Mouse (Mus musculus) forebrain, embryonic 12.5 days (tissue): Measurements from ENCODE around the gene Gm49425. TPM values are rescaled to one million over a fixed set of nuclear protein-coding genes. Genes with fewer than 3 reads are reported as not detected.

Experiments used
- ATAC-seq: fragments of 200-750 bp; cut with Nextera tagmentation; 2 replicates; pipeline ENCODE4 v1.8.0; 2017; ENCODE audit warnings: moderate TSS enrichment; ENCODE audit not compliant: low FRiP score
- H3K27ac ChIP-seq: fragments of 300-500 bp; sonication (generic); 2 replicates; pipeline ENCODE4 v1.5.1; 2016; ENCODE audit warnings: mild to moderate bottlenecking
- H3K27me3 ChIP-seq: fragments of 300-500 bp; sonication (generic); 2 replicates; pipeline ENCODE4 v1.6.1; 2016; ENCODE audit warnings: mild to moderate bottlenecking
- H3K36me3 ChIP-seq: fragments of 300-500 bp; sonication (generic); replicated peaks from 2 replicates; pipeline ENCODE4 v1.6.1; 2016; ENCODE audit warnings: mild to moderate bottlenecking
- H3K4me1 ChIP-seq: fragments of 300-500 bp; sonication (generic); 2 replicates; pipeline ENCODE4 v1.6.1; 2016
- H3K4me2 ChIP-seq: fragments of 300-500 bp; sonication (generic); 2 replicates; pipeline ENCODE4 v1.6.1; 2016; ENCODE audit warnings: mild to moderate bottlenecking, moderate library complexity
- H3K4me3 ChIP-seq: fragments of 300-500 bp; sonication (generic); replicated peaks from 2 replicates; pipeline ENCODE4 v1.5.1; 2016; ENCODE audit warnings: mild to moderate bottlenecking
- H3K9ac ChIP-seq: fragments of 300-500 bp; sonication (generic); 2 replicates; pipeline ENCODE4 v1.6.1; 2016; ENCODE audit warnings: mild to moderate bottlenecking
- H3K9me3 ChIP-seq: fragments of 300-500 bp; sonication (generic); 2 replicates; pipeline ENCODE4 v1.6.1; 2016
- WGBS: fragments of 180-500 bp; shearing (Covaris S2); methylation state at CpG from one replicate; pipeline ENCODE4 v1.1.7; 2016; 5-methylcytosine and 5-hydroxymethylcytosine counted together
- polyA plus RNA-seq: library from polyadenylated mRNA; unstranded; fragments of >200 nt; fragmentation: Nextera tagmentation; extraction: Ambion mirVana; gene quantifications from 2 replicates; pipeline ENCODE4 v1.2.1, GENCODE M21; 2016

The Gm49425 gene
- polyA plus RNA-seq, 1 experiment from 2014 or later, result not detected

DNA sequence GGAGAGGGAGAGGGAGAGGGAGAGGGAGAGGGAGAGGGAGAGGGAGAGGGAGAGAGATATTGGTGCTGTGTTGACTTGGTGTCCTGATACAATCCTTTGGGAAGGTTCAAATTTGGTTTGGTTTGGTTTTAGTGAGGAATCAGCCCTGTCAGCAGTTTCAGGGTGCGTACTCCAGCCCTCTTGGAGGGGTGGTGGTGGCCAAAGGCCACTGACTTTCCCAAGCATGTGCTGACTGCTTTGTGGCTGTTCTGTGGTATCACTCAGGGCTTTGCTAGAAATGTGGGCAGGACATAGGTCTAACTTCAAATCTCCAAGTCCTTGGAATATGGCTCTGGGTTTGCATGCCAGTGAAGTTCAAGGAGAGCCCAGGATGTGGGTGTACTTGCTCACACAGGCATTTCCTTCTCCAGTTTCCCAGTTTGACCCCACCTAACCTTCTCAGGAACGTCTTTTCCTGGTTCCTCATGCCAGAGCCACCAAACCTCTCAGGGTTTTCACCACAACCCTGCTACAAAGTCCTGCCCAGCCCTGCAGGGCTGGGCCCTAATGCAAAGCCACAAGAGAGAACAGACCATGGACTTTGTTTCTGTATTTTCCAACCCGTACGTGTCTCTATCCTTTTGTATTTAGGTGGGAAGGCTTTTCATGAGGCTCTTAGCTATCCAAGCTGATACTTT is 5.6 kb upstream of the Gm49425 start:
- 78% methylated on average over 4 of the region's 4 CpGs for WGBS
- Histone ChIP-seq H3K9me3 (no peaks in the 10 kb centered on the region), H3K4me1 (no peaks in the 10 kb centered on the region), H3K27me3 (peaks cover 4% of the 10 kb centered on the region; the same call in 1 of the 2 replicates), H3K27ac (no peak overlapping the region), H3K9ac (no peak overlapping the region), H3K4me3 (no peak overlapping the region), H3K36me3 (no peaks in the 10 kb centered on the region), H3K4me2 (no peak overlapping the region)
- no peak for ATAC-seq

GRCm38 (mm10) chr15:101519792-101520191 is 2.7 kb upstream of the Gm49425 start:
- H3K27me3 ChIP-seq, result peaks cover 4% of the 10 kb centered on the region; the same call in 1 of the 2 replicates
- H3K4me1 ChIP-seq, result no peaks in the 10 kb centered on the region
- H3K36me3 ChIP-seq, result no peaks in the 10 kb centered on the region
- no peak overlapping the region for H3K4me2 ChIP-seq
- no peaks in the 10 kb centered on the region for H3K9me3 ChIP-seq
- no peak for ATAC-seq
- H3K4me3 ChIP-seq, result no peak overlapping the region
- 12% methylated on average over 2 of the region's 2 CpGs for whole genome bisulfite sequencing
- no peak overlapping the region for H3K27ac ChIP-seq
- H3K9ac ChIP-seq, result no peak overlapping the region

- no peak overlapping the region for H3K4me3 ChIP-seq
- H3K4me2 ChIP-seq, result no peak overlapping the region
- no peaks in the 10 kb centered on the region for H3K36me3 ChIP-seq
- H3K27ac ChIP-seq, result no peak overlapping the region
- 89% methylated on average over 9 of the region's 9 CpGs for WGBS
- no peak overlapping the region for H3K9ac ChIP-seq
- ATAC-seq, result no peak
- H3K27me3 ChIP-seq, result no peaks in the 10 kb centered on the region
- no peaks in the 10 kb centered on the region for H3K9me3 ChIP-seq
- no peaks in the 10 kb centered on the region for H3K4me1 ChIP-seq
Measured at GRCm38 (mm10) chr15:101508247-101508646, 8.8 kb downstream of the Gm49425 start.

- ATAC-seq, result no peak
- WGBS, result 73% methylated on average over 14 of the region's 14 CpGs
- Histone ChIP-seq H3K4me3 (no peak overlapping the region), H3K27me3 (no peaks in the 10 kb centered on the region), H3K4me2 (no peak overlapping the region), H3K9me3 (no peaks in the 10 kb centered on the region), H3K4me1 (no peaks in the 10 kb centered on the region), H3K9ac (no peak overlapping the region), H3K27ac (no peak overlapping the region), H3K36me3 (no peaks in the 10 kb centered on the region)
Measured at GRCm38 (mm10) chr15:101506896-101507758, 9.9 kb downstream of the Gm49425 start.

DNA sequence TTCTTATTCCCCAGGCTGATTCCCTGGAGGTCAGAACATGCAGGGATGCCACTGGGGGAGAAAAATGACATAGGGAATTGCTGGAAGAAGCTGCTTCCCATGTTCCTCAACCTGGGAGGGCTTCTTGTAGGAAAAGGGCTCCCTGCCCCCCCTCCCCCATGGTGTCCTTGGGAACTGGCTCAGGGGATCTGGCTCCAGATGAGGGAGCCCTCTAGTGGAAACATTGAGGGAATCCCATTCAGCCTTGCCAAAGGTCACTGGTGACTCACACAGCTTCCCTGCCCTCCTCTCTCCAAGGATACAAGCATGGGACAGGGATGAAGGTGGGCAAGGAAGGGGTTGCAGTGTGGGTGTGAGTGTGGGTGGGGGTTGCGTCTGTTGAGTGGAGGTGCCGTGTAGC is 19.9 kb downstream of the Gm49425 start:
- no peak overlapping the region for H3K4me2 ChIP-seq
- ATAC-seq, result no peak
- no peak overlapping the region for H3K4me3 ChIP-seq
- no peaks in the 10 kb centered on the region for H3K27me3 ChIP-seq
- WGBS, result 50% methylated on average over 2 of the region's 2 CpGs
- H3K27ac ChIP-seq, result no peak overlapping the region
- H3K36me3 ChIP-seq, result no peaks in the 10 kb centered on the region
- no peaks in the 10 kb centered on the region for H3K9me3 ChIP-seq
- no peak overlapping the region for H3K9ac ChIP-seq
- H3K4me1 ChIP-seq, result no peaks in the 10 kb centered on the region

- no peaks in the 10 kb centered on the region for H3K4me1 ChIP-seq
- no peak overlapping the region for H3K9ac ChIP-seq
- H3K4me2 ChIP-seq, result no peak overlapping the region
- no peak overlapping the region for H3K27ac ChIP-seq
- 86% methylated on average over 8 of the region's 8 CpGs for WGBS
- no peaks in the 10 kb centered on the region for H3K36me3 ChIP-seq
- no peak for ATAC-seq
- H3K9me3 ChIP-seq, result no peaks in the 10 kb centered on the region
- H3K4me3 ChIP-seq, result no peak overlapping the region
- no peaks in the 10 kb centered on the region for H3K27me3 ChIP-seq
Measured at GRCm38 (mm10) chr15:101495266-101495665, 21.8 kb downstream of the Gm49425 start.

DNA sequence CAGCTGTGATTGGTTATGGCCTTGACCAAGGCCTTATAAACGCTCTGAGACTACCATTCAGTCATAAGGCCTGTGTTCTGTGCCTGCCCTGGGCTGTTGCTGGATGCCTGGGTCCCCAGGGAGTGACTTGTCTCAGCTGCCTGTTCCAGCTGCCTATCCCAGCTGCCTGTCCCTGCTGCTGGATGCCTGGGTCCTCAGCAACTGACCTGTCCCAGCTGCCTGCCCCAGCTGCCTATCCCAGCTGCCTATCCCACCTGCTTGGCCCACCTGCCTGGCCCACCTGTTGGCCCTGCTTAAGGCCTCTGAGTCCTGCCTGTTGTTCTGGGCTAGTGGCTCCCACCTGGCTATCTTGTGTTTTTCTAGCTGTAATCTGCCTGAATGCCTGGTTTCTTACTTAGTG is 22.9 kb downstream of the Gm49425 start:
- whole genome bisulfite sequencing, result 40% methylated on average over 1 of the region's 1 CpGs
- ATAC-seq, result no peak
- Histone ChIP-seq H3K9me3 (no peaks in the 10 kb centered on the region), H3K4me1 (no peaks in the 10 kb centered on the region), H3K4me3 (no peak overlapping the region), H3K27me3 (no peaks in the 10 kb centered on the region), H3K4me2 (no peak overlapping the region), H3K36me3 (no peaks in the 10 kb centered on the region), H3K9ac (no peak overlapping the region), H3K27ac (no peak overlapping the region)

GRCm38 (mm10) chr15:101493713-101494112 is 23.3 kb downstream of the Gm49425 start:
- WGBS, result 88% methylated on average over 6 of the region's 6 CpGs
- H3K27ac ChIP-seq, result no peak overlapping the region
- no peak overlapping the region for H3K4me2 ChIP-seq
- no peaks in the 10 kb centered on the region for H3K36me3 ChIP-seq
- H3K9ac ChIP-seq, result no peak overlapping the region
- no peaks in the 10 kb centered on the region for H3K4me1 ChIP-seq
- H3K9me3 ChIP-seq, result no peaks in the 10 kb centered on the region
- no peaks in the 10 kb centered on the region for H3K27me3 ChIP-seq
- ATAC-seq, result no peak
- H3K4me3 ChIP-seq, result no peak overlapping the region

DNA sequence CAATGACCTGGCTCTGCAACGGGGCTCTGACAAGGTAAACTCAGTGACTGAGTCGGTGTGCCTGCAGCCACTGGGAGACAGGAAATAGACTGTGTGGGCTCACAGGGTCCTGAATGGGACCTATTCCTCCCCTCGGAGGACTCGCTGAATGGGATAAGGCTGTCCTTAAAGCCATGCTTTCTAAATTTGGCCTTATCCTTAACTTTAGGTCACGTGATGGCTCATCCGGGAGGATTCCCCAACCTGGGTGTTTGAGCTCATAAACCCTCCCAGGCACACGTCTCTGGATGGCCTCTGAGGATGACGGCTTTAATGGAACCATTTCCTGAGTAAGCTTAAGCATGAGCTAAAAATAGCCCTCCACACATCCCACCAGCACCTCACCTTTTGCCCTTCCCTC is 24.3 kb downstream of the Gm49425 start:
- 83% methylated on average over 8 of the region's 8 CpGs for WGBS

DNA sequence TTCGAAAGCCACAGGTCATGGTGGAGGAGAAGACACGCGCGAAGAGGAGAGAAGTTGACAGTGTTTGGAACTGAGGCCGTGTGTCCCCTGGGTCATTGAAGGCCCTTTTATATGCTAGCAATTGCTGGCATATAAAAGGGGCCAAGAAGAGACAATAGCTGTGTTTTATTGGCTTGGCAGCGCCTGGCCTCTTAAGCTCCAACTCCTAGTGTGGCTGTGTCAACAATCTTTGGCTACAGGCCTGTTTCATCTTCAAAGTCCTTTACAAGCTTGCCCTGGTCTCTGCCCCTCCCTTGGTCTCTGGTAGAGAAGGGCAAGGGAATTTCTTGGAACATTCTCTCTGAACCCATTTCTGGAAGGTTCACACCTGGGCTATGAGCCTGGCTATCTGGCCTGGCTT is 25.6 kb downstream of the Gm49425 start, which contains the start of gene Krt83:
Gene Krt83, minus strand, starts transcription at position 82 of the 400 bp plus-strand sequence.
- Histone ChIP-seq H3K27ac (no peak within 1 kb of the TSS), H3K27me3 (no peaks in the 10 kb centered on the region), H3K9me3 (no peaks in the 10 kb centered on the region), H3K9ac (no peak within 1 kb of the TSS), H3K4me3 (no peak within 1 kb of the TSS), H3K36me3 (no peaks in the 10 kb centered on the region), H3K4me2 (no peak within 1 kb of the TSS), H3K4me1 (no peaks in the 10 kb centered on the region)
- 65% methylated on average over 6 of the region's 6 CpGs for WGBS
- no peak for ATAC-seq

More for the DNA sequence above, 24.3 kb downstream of the Gm49425 start:
- Histone ChIP-seq H3K9ac (no peak overlapping the region), H3K4me3 (no peak overlapping the region), H3K9me3 (no peaks in the 10 kb centered on the region), H3K27me3 (no peaks in the 10 kb centered on the region), H3K4me1 (no peaks in the 10 kb centered on the region), H3K36me3 (no peaks in the 10 kb centered on the region), H3K4me2 (no peak overlapping the region), H3K27ac (no peak overlapping the region)
- ATAC-seq, result no peak

DNA sequence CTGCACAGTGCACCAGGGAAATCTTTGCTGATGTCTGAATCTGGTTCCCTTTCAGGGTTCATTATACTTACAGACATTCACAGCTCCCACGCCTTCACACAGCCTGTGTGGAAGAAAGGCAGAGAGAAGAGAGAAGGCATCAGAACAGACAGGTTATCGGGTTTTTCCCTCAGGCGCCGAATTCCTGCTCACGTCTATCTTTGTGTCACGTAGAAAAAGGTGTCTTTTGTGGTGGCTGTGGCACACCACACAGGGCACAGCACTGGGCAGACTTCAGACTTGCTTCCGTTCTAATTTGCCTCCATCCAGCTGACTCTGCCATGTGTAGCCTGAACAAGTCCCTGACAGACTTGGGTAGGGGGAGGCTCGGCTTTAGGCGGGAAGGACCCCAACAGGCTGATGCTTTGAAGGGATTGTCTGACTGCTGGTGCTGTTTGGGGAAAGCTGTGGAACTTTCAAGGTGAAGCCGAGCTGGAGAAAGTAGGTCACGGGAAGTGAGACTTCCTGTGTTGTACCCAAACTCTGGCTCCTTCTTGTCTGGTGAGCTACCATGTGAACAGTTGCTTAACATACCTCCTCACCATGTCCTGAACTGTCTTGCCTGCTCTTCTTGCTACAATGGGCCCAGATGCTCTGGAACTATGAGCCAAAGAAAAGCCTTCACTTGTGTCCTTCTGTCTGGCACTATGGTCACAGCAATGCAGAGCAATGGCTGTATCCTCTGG is 31.0 kb downstream of the Gm49425 start:
- H3K27ac ChIP-seq, result no peak overlapping the region
- H3K9me3 ChIP-seq, result no peaks in the 10 kb centered on the region
- no peaks in the 10 kb centered on the region for H3K27me3 ChIP-seq
- H3K36me3 ChIP-seq, result no peaks in the 10 kb centered on the region
- WGBS, result 83% methylated on average over 11 of the region's 11 CpGs
- H3K4me1 ChIP-seq, result no peaks in the 10 kb centered on the region
- no peak for ATAC-seq
- H3K4me2 ChIP-seq, result no peak overlapping the region
- H3K9ac ChIP-seq, result no peak overlapping the region
- no peak overlapping the region for H3K4me3 ChIP-seq

GRCm38 (mm10) chr15:101484939-101485338 is 32.1 kb downstream of the Gm49425 start:
- no peak overlapping the region for H3K4me3 ChIP-seq
- H3K4me2 ChIP-seq, result no peak overlapping the region
- no peaks in the 10 kb centered on the region for H3K36me3 ChIP-seq
- 100% methylated on average over 1 of the region's 1 CpGs for WGBS
- H3K4me1 ChIP-seq, result no peaks in the 10 kb centered on the region
- no peak overlapping the region for H3K27ac ChIP-seq
- no peaks in the 10 kb centered on the region for H3K27me3 ChIP-seq
- ATAC-seq, result no peak
- no peak overlapping the region for H3K9ac ChIP-seq
- H3K9me3 ChIP-seq, result no peaks in the 10 kb centered on the region
